Mouse (Mus musculus): ENCODE data around the gene Limch1. TPM values are rescaled to one million over a fixed set of nuclear protein-coding genes. Genes with fewer than 3 reads are reported as not detected.

Gene Limch1
- polyA plus RNA-seq, 1 experiment: not detected

- Histone ChIP-seq H3K4me3 (ENCODE audit: insufficient read depth, low read length) (no peak overlapping the region), H3K27ac (ENCODE audit: insufficient read depth, low read depth, low read length) (no peak overlapping the region), H3K4me1 (ENCODE audit: control insufficient read depth, insufficient read depth, low read length) (no peaks in the 10 kb centered on the region)
- no peak for TF ChIP-seq CTCF (IDR thresholded peaks at IDR 0.05; ENCODE audit: low read depth, low read length)
- TF ChIP-seq POLR2A (IDR thresholded peaks at IDR 0.05; ENCODE audit: borderline replicate concordance, low read depth, low read length): no peak
These were observed 52.5 kb downstream of the Limch1 start for GRCm38 (mm10) chr5:66798135-66798534.

GRCm38 (mm10) chr5:66798591-66799003 is 53.0 kb downstream of the Limch1 start:
- no peak for TF ChIP-seq POLR2A (IDR thresholded peaks at IDR 0.05; ENCODE audit: borderline replicate concordance, low read depth, low read length)
- no peak for TF ChIP-seq CTCF (IDR thresholded peaks at IDR 0.05; ENCODE audit: low read depth, low read length)
- Histone ChIP-seq H3K27ac (ENCODE audit: insufficient read depth, low read depth, low read length) (no peak overlapping the region), H3K4me3 (ENCODE audit: insufficient read depth, low read length) (no peak overlapping the region), H3K4me1 (ENCODE audit: control insufficient read depth, insufficient read depth, low read length) (no peaks in the 10 kb centered on the region)

GRCm38 (mm10) chr5:66800243-66800642 is 54.6 kb downstream of the Limch1 start:
- TF ChIP-seq CTCF (IDR thresholded peaks at IDR 0.05; ENCODE audit: low read depth, low read length) (no peak), POLR2A (IDR thresholded peaks at IDR 0.05; ENCODE audit: borderline replicate concordance, low read depth, low read length) (no peak)
- H3K4me1 ChIP-seq (ENCODE audit: control insufficient read depth, insufficient read depth, low read length): no peaks in the 10 kb centered on the region
- no peak overlapping the region for H3K27ac ChIP-seq (ENCODE audit: insufficient read depth, low read depth, low read length)
- H3K4me3 ChIP-seq (ENCODE audit: insufficient read depth, low read length): no peak overlapping the region

- TF ChIP-seq CTCF (IDR thresholded peaks at IDR 0.05; ENCODE audit: low read depth, low read length): no peak
- no peak for TF ChIP-seq POLR2A (IDR thresholded peaks at IDR 0.05; ENCODE audit: borderline replicate concordance, low read depth, low read length)
- no peaks in the 10 kb centered on the region for H3K4me1 ChIP-seq (ENCODE audit: control insufficient read depth, insufficient read depth, low read length)
These were observed 55.4 kb downstream of the Limch1 start for GRCm38 (mm10) chr5:66800977-66801376.

GRCm38 (mm10) chr5:66802196-66802595 is 56.6 kb downstream of the Limch1 start:
- Histone ChIP-seq H3K27ac (ENCODE audit: insufficient read depth, low read depth, low read length) (no peak overlapping the region), H3K4me1 (ENCODE audit: control insufficient read depth, insufficient read depth, low read length) (no peaks in the 10 kb centered on the region), H3K4me3 (ENCODE audit: insufficient read depth, low read length) (no peak overlapping the region)
- TF ChIP-seq POLR2A (IDR thresholded peaks at IDR 0.05; ENCODE audit: borderline replicate concordance, low read depth, low read length): no peak
- no peak for TF ChIP-seq CTCF (IDR thresholded peaks at IDR 0.05; ENCODE audit: low read depth, low read length)

More at GRCm38 (mm10) chr5:66800977-66801376, 55.4 kb downstream of the Limch1 start:
- no peak overlapping the region for H3K27ac ChIP-seq (ENCODE audit: insufficient read depth, low read depth, low read length)
- H3K4me3 ChIP-seq (ENCODE audit: insufficient read depth, low read length): no peak overlapping the region

GRCm38 (mm10) chr5:66806335-66806734 is 60.7 kb downstream of the Limch1 start:
- no peak overlapping the region for H3K27ac ChIP-seq (ENCODE audit: insufficient read depth, low read depth, low read length)
- H3K4me1 ChIP-seq (ENCODE audit: control insufficient read depth, insufficient read depth, low read length): no peaks in the 10 kb centered on the region
- no peak overlapping the region for H3K4me3 ChIP-seq (ENCODE audit: insufficient read depth, low read length)
- TF ChIP-seq POLR2A (IDR thresholded peaks at IDR 0.05; ENCODE audit: borderline replicate concordance, low read depth, low read length) (no peak), CTCF (IDR thresholded peaks at IDR 0.05; ENCODE audit: low read depth, low read length) (no peak)

GRCm38 (mm10) chr5:66807737-66808136 is 62.1 kb downstream of the Limch1 start:
- H3K27ac ChIP-seq (ENCODE audit: insufficient read depth, low read depth, low read length): no peak overlapping the region
- TF ChIP-seq POLR2A (IDR thresholded peaks at IDR 0.05; ENCODE audit: borderline replicate concordance, low read depth, low read length) (no peak), CTCF (IDR thresholded peaks at IDR 0.05; ENCODE audit: low read depth, low read length) (no peak)
- H3K4me3 ChIP-seq (ENCODE audit: insufficient read depth, low read length): no peak overlapping the region
- H3K4me1 ChIP-seq (ENCODE audit: control insufficient read depth, insufficient read depth, low read length): no peaks in the 10 kb centered on the region

GRCm38 (mm10) chr5:66809016-66809570 is 63.5 kb downstream of the Limch1 start:
- H3K27ac ChIP-seq (ENCODE audit: insufficient read depth, low read depth, low read length): no peak overlapping the region
- TF ChIP-seq CTCF (IDR thresholded peaks at IDR 0.05; ENCODE audit: low read depth, low read length): no peak
- no peak for TF ChIP-seq POLR2A (IDR thresholded peaks at IDR 0.05; ENCODE audit: borderline replicate concordance, low read depth, low read length)
- H3K4me1 ChIP-seq (ENCODE audit: control insufficient read depth, insufficient read depth, low read length): no peaks in the 10 kb centered on the region
- no peak overlapping the region for H3K4me3 ChIP-seq (ENCODE audit: insufficient read depth, low read length)

GRCm38 (mm10) chr5:66810396-66810795 is 64.8 kb downstream of the Limch1 start:
- TF ChIP-seq CTCF (IDR thresholded peaks at IDR 0.05; ENCODE audit: low read depth, low read length) (no peak), POLR2A (IDR thresholded peaks at IDR 0.05; ENCODE audit: borderline replicate concordance, low read depth, low read length) (no peak)
- no peak overlapping the region for H3K4me3 ChIP-seq (ENCODE audit: insufficient read depth, low read length)
- no peak overlapping the region for H3K27ac ChIP-seq (ENCODE audit: insufficient read depth, low read depth, low read length)
- no peaks in the 10 kb centered on the region for H3K4me1 ChIP-seq (ENCODE audit: control insufficient read depth, insufficient read depth, low read length)

- TF ChIP-seq CTCF (IDR thresholded peaks at IDR 0.05; ENCODE audit: low read depth, low read length): no peak
- no peak for TF ChIP-seq POLR2A (IDR thresholded peaks at IDR 0.05; ENCODE audit: borderline replicate concordance, low read depth, low read length)
- Histone ChIP-seq H3K4me1 (ENCODE audit: control insufficient read depth, insufficient read depth, low read length) (no peaks in the 10 kb centered on the region; the same call in 1 of the 2 replicates), H3K4me3 (ENCODE audit: insufficient read depth, low read length) (no peak overlapping the region), H3K27ac (ENCODE audit: insufficient read depth, low read depth, low read length) (no peak overlapping the region)
These were observed 69.0 kb downstream of the Limch1 start for GRCm38 (mm10) chr5:66814674-66815073.

Measured in bone marrow macrophage, adult 2 months (primary cell).